Mouse (Mus musculus) embryonic fibroblast, embryonic 13.5 days (primary cell): ENCODE data around the gene Cenpn.

Experiments used
- CTCF ChIP-seq: IDR thresholded peaks from 2 replicates; pipeline ENCODE4 v1.5.1; 2011; ENCODE audit warnings: mild to moderate bottlenecking, control low read depth, low read length, moderate library complexity, borderline replicate concordance; ENCODE audit not compliant: insufficient read depth
- POLR2A ChIP-seq: IDR thresholded peaks from 2 replicates; pipeline ENCODE4 v1.6.1; 2011; ENCODE audit warnings: low read depth, mild to moderate bottlenecking, control low read depth, low read length, moderate library complexity

DNA sequence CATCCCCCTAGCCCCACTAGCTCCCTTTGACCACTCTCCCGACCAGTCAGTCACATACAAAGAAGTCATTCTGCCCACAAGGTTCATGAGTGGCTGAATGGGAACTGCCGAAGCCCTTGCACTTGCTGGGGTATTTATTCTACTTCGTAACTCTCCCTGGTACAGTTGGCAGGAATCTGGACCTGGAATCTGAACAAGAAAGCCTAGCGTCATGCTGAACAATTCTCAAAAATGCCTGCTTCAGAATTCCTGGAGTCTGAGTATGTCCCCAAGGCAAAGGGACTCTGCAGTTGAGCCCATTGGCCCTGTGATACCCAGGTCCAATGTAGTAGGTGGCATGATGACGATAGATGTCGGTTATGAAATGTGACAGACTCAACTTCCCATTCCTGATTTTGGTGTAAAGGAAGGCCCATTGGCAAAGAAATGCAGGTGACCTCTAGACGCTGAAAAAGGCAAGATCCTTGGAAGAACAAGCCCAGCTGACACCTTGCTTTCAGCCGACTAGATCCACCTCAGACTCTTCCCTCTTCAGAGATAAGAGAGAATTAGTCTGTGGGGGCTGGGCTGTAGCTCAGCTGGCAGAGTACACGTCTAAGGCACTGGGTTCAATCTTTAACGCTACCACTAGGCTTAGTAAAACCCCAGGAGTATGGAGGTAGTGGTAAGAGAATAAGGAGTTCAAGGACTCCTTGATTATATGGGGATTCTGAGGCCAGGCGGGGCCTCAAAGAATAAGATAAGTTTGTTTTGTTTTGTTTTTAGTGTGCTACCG, 20.9 kb downstream of the Cenpn start:
- TF ChIP-seq CTCF: no peak
- TF ChIP-seq POLR2A: no peak
